Mouse (Mus musculus) lung, adult 10 weeks (tissue): ENCODE results near the gene Jdp2. TPM values are rescaled to one million over a fixed set of nuclear protein-coding genes. Genes with fewer than 3 reads are reported as not detected.

Experiments
- polyA plus RNA-seq: library from polyadenylated mRNA; stranded (reverse); fragments of 350-450 nt; fragmentation: Illumina TruSeq; extraction: RNeasy Lipid Tissue Mini Kit (QIAGEN cat#74804); gene quantifications from one replicate; pipeline ENCODE4 v1.2.3, GENCODE M21; 2014; ENCODE audit warnings: low read depth, low replicate concordance; ENCODE audit not compliant: insufficient read depth

The Jdp2 gene
- 21.4 TPM for polyA plus RNA-seq

DNA sequence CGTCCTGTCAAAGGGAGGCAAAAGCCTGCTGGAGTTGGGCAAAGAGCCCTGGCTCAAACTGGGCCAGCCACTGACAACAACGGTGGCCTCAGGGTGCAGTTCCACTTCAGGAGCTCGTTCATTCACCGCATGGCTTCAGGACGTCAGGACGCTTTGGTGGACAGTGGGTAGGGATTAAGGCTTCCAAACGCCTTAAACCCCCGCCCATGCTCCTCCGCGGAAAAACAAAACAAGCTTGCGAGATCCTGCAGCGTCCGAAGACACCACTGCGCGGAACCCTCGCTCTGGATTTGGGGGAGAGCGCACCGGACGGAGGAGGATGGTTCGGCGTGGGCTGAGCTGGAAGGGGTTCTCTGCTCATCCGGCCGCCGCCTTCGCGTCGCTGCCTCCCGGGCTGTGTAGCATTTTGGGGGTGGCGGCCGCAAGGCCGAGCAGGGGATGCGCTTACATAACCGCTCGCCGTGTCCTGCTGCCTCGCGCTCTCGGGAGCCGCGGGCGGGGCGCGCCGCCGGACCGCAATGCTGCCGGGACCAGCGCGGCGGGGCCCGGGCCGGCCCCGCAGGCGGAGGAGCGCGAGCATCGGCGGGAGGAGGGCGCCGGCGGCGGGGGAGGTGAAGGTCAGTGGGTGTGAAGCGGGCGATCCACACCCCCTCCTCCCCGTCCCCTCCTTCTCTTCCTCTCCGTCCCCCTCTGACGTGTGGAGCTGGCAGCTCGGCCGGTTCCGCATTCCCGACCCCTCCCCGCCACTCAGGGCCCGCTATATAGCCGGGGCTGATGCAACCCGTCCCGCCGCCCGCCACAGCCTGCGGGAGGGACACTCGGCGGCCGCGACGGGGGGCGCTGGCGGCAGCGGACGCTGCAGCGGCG is at the start of gene Jdp2:
TSS of gene Jdp2 (plus strand) at position 417 of the 867 bp plus-strand sequence.

DNA sequence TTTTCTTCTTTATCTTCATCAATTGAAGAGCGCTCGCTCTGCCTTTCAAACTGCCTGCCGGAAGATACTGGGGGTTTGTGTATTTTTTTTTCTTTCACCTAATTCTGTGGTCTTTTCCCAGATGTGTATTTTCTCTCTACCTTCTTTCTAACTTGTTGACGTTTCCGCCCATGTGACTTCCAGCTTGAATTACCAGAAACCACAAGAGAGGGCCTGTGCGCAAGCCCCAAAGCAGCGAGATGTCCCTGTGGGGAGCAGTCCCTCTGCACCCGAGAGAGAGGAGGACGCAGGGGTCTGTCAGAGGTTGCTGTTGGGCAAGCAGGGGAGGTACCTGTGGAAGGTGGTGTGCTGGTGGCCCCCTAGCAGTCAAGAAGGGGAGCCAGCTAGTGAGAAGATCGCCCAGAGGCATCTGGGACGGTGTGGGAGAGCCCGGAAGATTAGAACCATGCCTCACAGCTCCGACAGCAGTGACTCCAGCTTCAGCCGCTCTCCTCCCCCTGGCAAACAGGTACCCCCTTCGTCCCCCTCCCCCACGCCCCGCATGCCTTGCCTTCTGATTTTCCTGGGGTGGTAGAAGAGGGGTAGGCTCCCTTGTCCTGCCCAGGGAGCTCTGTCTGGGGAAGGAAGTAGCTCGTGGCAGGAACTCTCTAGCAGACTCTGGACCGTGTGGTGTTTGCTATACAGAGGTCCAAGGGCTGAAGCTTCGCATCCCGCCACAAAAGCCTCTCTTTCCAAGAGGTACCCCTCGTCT is 87.8 kb downstream of the Jdp2 start, which contains the start of gene Batf:
TSS of gene Batf (plus strand) at position 204 of the 751 bp plus-strand sequence.

Other genes with a start within 250 kb of the Jdp2 start
- gene Tmed10, start 224.2 kb upstream of the Jdp2 start, polyA plus RNA-seq, result 156 TPM
- gene Fos, start 125.1 kb upstream of the Jdp2 start, polyA plus RNA-seq, result 31.6 TPM
- gene Batf, start 87.6 kb downstream of the Jdp2 start, polyA plus RNA-seq, result 13.1 TPM
- gene Flvcr2, start 147.5 kb downstream of the Jdp2 start, polyA plus RNA-seq, result 3.5 TPM
- 41.4 TPM for gene Erg28, start 225.5 kb downstream of the Jdp2 start, polyA plus RNA-seq
- 5.4 TPM for gene Ttll5, start 225.6 kb downstream of the Jdp2 start, polyA plus RNA-seq